Mouse (Mus musculus) brain, embryonic 14.5 days (tissue): ENCODE measurements around the gene Acbd6.

Experiments
- CTCF ChIP-seq: fragments of 200-500 bp; IDR thresholded peaks from 2 replicates; pipeline ENCODE4 v1.5.1; 2012; ENCODE audit warnings: inconsistent platforms, mild to moderate bottlenecking, moderate library complexity, borderline replicate concordance; ENCODE audit not compliant: insufficient read depth, insufficient read length; ENCODE audit errors: extremely low read depth
- POLR2A ChIP-seq: fragments of 200-500 bp; IDR thresholded peaks from 2 replicates; pipeline ENCODE4 v1.6.1; 2012; ENCODE audit warnings: mild to moderate bottlenecking, inconsistent platforms, borderline replicate concordance; ENCODE audit not compliant: poor library complexity, insufficient read depth, insufficient read length, severe bottlenecking; ENCODE audit errors: extremely low read depth

DNA sequence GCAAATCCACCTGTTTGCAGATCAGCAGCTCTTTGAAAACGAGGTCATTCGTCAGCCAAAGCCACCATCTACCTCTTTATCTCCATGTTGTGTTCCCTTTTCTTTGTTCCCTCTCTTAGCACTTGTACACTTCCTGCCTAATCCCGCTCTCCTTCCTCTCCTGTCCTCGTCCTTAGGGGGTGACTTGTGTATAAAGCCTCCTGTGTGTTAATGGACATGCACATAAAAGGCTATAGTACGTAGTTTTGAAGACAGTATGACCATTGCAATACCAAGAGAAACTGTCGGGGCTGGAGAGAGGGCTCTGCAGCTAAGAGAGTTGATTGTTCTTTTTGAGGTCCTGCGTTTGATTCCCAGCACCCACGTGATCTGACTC lies 48.2 kb downstream of the Acbd6 start:
- TF ChIP-seq POLR2A (no peak), CTCF (no peak)
